Mouse (Mus musculus) kidney, adult 2 months (tissue): Measurements from ENCODE around the gene Tec.

Source experiments
- CTCF ChIP-seq: fragments of 200-500 bp; conservative IDR thresholded peaks from 2 replicates; pipeline ENCODE4 v1.5.1; 2011; ENCODE audit warnings: low read depth, mild to moderate bottlenecking, control low read depth, low read length, moderate library complexity, mixed read lengths; ENCODE audit not compliant: insufficient read depth, insufficient read length
- POLR2A ChIP-seq: fragments of 200-500 bp; IDR thresholded peaks from one replicate; pipeline ENCODE4 v1.6.1; 2011; ENCODE audit warnings: low read depth, low read length, control low read depth

- peak; percentile 94 for TF ChIP-seq POLR2A
- TF ChIP-seq CTCF: 0 out of 2 replicates have a peak, but pooled peaks have one; percentile 0
These were observed at the start of gene Tec for GRCm38 (mm10) chr5:72868091-72868875.
